Mouse (Mus musculus): Measurements from ENCODE around the gene Trabd2b. TPM values are rescaled to one million over a fixed set of nuclear protein-coding genes. Genes with fewer than 3 reads are reported as not detected.

Gene Trabd2b
- 1 to 10 TPM in 1 of 2 experiments, under 1 TPM in 1; 0.96 to 2.0 TPM for total RNA-seq (2021)
- long read RNA-seq, experiment 1, result 0 reads
- long read RNA-seq, experiment 2, full-length matches to known transcripts, result 1 of 1 reads
- long read RNA-seq, experiment 2, partial matches to known transcripts, result 0 of 1 reads
- long read RNA-seq, experiment 2, other reads (novel, unspliced or antisense), result 0 of 1 reads

DNA sequence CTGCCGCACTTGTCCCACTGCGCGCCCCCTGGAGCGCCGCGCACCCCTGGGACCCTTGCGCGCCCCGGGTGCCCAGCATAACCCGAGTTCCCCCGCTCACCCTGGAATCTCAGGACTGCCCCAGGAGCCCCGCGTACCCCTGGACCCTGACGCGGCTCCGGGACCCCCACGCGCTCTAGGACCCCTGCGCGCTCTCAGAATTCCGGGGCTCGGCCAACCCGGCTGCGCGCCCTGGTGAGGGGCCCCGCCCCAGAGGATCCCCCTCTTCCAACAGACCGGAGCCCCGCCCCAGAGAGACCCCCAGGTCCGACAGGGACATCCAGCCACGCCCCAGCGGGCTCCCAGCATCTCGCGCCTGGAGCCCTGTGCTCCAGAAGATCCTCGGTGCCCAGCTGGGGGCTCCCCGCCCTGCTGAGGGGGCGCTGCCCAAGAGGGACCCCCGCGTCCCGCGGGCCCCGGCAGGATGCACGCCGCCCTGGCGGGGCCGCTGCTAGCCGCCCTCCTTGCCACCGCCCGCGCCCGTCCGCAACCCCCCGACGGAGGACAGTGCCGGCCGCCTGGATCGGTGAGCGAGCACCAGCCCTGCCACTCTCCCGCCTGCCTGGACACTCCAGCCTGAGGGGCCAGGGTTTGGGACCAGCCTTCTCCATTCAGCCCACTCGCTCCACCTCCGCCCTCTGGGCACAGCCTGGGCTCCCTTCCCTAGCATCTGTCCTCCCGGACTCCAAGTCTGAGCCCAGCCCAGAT lies at the start of gene Trabd2b:
Gene Trabd2b (plus strand): TSS at position 370 of the 747 bp plus-strand sequence.
- no peak for DNase-seq (ENCODE audit: low spot score)

DNA sequence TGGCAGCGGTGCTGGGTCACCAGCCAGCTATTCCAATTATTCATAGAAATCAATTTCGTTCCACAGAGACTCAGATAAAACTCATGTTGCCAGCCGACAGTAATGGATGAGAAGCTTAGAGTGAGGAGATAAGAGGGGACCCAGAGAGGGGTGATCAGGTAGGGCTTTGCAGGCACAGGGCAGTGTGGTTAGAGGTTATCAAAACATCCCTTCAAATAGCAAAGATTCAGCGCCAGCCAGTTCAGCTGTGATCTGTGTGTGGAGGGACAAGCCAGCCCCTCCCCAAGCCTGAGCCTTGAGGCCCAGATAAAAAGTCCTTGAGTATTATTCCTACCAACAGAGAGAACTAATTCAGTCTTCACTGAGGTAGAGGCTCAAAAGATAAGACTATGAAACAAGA lies 49.1 kb upstream of the Trabd2b start:
- DNase-seq (ENCODE audit: low spot score), result no peak

DNA sequence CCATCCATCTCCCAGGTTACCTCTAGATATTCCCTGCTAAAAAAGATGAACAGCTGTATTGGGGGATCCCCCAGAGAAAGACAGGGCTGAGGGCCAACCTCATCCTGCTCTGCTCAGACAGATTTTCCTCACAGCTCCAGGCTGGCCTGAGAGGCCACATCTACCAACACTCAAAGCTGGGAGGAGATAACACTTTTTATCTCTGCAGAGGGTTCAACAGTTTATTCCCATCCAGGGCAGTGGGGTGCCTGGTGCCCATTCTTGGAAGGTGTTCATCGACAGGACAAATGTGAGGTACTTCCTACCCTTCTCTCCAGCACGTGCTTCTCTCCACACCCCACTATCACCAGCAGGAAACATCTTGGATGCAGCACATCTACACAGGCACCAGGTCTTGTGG lies 47.6 kb upstream of the Trabd2b start:
- no peak for DNase-seq (ENCODE audit: low spot score)

DNA sequence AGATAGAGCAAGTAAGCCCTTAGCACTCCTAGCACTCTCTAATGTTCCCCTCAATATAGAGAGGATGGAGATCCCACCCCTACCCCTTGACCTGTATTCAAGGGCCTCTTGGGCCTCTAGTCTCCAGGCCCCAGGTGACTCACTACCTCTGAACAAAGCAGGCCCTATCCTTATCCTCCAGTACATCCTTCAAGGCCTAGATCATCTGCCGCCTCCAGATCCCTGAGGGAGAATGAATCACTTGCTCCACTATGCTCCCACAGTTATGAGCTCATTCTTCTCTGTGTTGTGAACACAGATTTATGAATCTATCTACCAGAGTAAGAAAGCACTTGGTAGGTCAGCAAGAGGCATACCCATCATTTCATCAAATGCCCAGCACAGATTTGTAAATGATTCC lies 46.7 kb upstream of the Trabd2b start:
- DNase-seq (ENCODE audit: low spot score), result peak; percentile 5

DNA sequence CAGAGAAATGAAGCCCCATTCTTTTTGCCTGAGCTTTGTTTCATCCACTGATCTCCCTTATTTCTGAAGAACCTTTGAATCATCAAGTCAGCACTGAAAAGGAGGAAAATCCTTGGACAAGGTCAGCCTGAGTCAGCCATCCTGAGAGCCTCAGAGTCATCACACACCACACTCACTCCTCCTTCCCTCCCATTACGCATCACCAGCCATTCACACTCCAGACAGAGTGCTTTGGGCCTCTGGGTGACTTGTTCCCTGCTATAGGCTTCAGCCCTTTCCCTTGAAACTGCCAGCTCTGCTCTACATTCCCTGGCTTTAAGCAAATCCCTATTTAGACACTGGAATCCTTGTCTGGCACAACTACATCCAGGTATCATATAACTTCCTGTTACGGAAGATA lies 45.2 kb upstream of the Trabd2b start:
- DNase-seq (ENCODE audit: low spot score), result no peak

DNA sequence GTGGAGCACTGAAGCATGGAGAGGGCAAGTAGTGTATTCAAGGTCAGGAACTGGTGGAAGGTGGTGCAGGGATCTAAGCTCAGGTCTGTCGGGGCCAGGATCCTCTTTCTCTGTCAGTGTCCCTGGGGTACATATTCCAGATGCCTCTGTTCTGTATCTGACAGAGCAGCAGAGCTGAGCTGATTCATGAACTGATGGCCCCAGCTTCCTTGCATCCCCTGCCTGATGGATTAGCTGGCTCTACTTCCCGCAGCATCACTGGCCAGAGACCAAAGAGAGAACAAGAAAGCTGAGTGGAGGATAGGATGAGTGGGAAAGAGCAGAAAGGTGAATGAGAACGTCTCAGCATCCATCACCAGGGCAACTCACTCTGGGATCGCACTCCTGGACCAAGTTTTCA lies 41.5 kb upstream of the Trabd2b start:
- no peak for DNase-seq (ENCODE audit: low spot score)

DNA sequence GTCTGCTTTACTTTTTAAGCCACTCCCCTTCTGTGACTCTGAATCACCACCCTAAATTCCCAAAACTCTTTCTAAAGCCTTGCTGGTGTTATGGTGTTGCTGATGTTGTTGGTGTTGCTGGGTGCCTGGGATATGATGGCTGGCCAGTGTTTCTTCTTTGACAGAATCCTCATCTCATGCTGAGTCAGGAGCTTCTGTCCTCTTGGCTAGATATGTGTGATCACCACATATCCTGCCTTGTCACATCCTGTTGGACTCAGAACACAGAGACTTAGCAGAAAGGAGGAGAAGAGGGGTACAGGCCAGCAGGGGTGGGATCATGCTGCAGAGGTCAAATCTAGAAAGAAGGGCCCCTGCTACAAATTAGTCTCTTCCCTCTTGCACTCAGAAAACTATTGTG lies 40.9 kb upstream of the Trabd2b start:
- DNase-seq (ENCODE audit: low spot score), result no peak

DNA sequence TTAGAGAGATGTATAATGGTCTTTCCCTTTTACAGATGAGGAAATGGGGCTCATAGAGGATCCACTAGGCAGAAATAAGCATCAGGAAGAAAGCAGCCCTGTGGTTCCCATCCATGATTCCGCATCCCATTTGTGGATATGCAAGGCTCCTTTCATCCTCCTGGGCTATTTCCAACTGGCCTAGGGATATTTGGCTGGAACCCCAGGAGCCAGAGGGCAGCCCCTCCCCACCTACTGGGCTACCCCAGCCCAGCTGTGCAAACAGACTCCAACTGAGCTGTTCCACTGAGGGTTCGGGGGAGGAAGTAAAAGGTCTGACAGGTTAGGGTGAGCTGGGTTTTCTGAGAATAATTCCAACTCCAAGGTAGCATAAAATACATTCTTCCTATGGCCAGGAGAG lies 39.5 kb upstream of the Trabd2b start:
- no peak for DNase-seq (ENCODE audit: low spot score)

DNA sequence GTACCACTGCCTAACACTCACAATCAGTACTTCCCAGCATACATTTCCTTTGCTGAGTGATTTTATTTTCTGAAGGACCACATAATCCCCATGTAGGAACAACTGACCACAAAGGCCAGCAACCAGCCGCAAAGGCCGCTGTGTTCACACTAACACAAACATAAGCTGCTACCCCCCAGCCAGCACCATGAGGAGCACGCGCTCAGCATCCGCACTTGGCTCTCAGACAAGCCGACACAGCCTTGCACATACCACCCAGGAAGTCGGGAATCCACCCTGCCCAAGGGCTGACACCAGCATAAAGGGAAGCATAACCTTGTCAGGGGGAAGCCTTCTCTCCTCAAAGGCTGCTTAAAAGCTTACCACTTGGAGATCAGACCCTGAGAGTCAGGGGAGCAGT lies 38.7 kb upstream of the Trabd2b start:
- no peak for DNase-seq (ENCODE audit: low spot score)

DNA sequence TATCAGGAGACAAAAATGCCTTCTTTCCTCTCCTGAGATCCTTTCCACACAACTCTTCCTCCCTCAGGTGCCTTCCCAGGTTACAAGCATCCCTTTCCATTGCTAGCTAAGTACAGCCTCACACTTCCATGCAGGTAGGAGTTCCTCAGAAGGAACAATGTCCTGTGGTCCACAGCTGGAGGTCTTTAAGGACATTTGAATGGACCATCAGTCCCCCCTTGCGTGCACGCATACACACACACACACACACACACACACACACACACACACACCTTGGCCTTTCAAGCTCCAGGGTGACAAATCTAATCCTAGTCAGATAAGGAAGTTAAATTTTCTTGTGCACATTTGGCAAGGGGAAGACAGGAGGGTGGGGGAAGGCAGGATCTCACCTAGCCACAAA lies 36.9 kb upstream of the Trabd2b start:
- no peak for DNase-seq (ENCODE audit: low spot score)

DNA sequence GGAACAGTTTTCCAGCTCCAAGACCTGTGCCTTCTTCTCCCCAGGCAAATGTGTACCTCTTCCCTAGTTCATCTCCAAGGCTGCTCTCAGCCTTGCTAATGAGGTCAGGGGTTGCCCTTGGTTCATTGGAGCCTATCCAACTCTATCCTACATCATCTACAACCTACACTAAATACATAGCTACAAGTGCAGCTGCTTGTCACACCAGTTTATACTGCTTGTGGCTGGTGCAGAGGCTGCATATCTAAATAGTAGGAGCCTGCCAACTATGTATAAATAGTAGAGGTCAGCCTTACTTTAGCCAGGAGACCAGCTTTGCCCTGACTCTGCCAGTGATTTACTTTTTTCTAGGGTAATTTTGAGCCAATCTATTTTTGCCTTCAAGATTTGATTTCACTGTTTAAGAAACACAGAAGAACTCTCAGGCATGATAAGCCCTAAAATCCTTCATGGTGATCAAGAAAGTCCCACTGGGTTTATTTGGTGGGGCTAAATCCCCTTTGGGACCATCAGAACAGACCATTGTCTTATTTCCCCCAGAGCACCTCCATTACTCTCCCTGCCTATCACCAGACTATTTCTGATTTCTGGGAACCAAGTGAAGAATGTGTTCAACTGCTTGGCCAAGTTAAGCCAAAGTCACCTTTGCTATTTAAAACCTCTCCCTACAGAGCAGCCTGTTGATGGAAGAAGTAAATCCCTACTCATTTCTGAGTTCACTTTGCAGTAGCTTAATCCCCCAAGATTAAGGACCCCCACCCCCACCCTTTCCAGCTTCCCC lies 35.4 kb upstream of the Trabd2b start:
- no peak for DNase-seq (ENCODE audit: low spot score)

DNA sequence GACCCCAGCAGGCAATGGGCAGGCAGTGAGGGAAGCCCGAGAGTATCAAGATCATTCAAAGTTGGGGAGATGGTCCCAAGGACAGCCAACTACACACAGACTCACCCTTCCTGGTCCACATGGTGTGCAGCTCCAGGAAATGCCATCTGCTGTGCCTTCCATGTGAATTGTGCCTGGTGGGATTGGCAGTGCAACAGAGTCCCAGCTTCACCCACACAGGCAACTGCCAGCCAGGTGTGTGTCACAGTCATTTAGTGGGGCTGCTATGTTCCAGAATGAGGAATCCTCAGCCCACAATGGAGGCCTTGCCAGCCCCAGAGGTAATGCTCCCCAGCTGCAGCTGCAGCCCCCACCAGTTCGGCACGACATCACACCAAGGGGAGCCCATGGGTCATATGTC lies 33.8 kb upstream of the Trabd2b start:
- DNase-seq (ENCODE audit: low spot score), result no peak

DNA sequence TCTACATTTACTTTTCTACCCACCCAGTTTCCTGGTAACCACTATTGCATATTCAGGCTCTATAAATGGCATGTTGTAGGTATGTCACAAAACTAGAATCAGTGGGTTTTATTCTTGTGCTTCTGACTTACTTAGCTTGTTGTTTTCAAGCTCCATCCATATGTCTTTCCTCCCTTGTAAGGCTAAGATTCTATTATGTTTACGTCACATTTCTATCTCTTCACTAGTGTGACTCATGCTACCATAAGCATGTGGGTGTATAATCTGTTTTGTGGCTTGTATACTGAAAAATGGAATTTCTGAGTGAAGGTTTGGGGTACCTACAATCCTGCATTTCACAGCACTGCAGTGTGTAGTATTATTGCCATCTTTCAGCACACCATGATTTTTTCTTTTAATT lies 32.2 kb upstream of the Trabd2b start:
- no peak for DNase-seq (ENCODE audit: low spot score)

DNA sequence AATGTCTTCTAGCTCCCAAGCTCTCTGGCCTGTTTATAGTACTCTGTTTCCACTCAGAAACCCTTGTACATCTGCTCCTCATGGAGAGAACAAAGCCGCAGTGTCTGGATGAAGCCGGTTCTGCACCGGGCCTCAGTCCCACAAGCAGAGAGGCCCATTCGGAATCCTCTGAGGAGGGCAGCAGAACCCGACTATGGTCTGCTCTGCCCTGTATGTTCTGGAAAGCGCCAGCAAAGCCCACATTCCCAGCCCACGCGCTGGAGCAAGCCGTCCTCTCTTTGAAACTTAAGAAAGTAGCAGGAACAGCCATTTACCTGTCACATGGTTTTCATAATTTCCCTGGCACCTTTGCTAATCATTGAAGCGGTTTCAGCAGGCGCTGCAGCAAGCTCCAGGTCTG lies 29.0 kb upstream of the Trabd2b start:
- no peak for DNase-seq (ENCODE audit: low spot score)

DNA sequence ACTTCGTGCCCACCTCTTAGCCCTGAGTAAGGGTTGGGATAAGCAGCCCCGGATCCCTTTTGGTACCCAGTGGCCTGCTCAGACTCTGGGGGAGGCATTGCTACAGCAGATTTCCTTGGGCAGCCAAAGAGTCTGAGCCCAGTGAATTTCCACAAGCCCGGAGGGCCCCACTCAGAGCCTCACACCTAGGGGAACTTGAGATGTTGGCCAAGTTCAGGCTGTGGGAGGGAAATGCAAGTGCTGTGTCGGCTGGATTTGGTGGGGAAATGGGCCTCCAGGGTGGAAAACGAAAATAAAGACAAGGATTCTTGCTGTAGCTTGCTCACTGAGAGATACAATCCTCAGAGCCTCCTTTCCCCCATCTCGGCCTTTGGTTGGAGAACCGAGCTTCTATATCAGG lies 28.0 kb upstream of the Trabd2b start:
- DNase-seq (ENCODE audit: low spot score), result no peak

DNA sequence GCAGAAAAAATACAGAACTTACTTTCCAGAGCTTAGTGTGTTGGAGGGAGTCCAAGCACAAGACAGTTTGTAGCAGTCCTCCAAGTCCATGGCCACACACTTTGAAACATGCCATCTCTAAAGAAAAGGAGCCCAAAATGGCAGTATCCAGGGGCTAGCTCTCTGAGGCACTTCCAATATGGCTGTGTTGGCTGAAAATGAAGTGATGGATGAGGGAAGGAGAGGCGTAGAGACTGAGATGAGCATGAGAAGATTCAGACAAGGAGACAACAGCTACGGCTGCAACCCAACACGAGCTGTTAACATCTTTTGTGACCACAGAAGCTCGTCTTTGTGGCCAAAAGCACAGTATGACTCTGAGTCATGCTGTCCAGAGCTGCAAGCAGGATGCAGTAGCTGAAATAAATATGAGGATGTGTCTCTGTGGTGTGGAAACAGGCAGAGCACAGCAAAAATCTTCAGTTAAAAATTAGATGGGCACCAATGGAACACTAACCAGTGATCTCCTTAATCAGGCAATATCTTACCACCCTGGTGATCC lies 27.0 kb upstream of the Trabd2b start:
- DNase-seq (ENCODE audit: low spot score), result no peak

DNA sequence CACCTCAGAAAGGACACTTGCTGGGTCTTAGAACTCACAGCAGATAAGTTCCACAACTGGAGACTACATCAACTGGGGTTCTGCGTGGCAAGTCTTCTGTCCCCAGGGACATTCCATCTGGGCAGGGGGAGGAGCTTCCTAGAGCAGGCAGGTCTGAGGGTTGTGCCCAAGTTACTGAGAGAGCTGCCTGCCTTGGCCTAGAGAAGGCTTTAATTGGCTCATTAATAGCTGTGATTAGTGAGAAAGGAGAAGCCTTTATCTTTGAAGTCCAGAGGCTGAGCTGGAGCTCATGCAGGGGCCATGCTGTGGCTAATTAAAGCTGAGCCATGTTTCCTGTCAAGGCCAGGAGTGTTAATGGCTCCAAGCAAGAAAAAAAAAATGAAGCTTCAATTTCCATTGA lies 23.9 kb upstream of the Trabd2b start:
- no peak for DNase-seq (ENCODE audit: low spot score)

DNA sequence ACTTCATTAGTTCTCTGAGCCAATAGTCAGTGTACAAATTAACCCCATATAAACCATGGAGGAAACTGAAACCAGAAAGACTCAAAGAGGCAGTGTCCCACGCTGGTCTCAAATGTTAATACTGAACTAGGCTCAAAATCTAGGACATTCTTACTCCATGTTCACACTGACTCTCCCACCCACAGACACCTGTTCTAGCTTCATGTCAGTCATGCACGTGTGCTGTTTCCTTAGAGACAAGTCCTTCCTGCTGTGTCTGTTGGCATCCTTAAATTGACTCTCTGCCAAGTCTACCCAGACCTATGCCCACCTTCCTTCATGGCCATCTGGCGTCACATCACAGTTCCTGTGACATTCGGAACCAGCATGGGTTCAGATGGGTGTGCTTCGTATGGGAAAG lies 21.3 kb upstream of the Trabd2b start:
- no peak for DNase-seq (ENCODE audit: low spot score)

DNA sequence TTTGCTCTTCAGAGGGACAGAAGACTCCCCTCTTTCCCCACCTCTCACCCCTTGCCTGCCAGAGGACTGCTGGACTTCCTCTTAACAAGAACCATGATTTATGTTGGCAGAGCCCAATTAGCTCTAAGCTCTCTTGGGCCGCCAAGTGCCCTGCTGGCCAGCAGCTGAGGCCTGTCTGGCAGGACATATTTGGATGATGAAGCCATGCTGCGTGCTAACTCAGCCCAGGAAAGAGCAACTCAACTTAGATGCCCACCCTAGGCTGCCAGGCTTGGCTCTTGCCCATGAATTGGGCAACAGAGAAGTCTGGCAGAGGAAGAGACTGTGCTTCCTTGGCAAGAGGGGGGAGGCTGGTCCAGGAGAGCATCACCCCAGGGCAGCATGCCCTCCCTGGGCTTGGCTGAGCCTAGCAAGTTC lies 20.1 kb upstream of the Trabd2b start:
- peak; percentile 42 for DNase-seq (ENCODE audit: low spot score)

DNA sequence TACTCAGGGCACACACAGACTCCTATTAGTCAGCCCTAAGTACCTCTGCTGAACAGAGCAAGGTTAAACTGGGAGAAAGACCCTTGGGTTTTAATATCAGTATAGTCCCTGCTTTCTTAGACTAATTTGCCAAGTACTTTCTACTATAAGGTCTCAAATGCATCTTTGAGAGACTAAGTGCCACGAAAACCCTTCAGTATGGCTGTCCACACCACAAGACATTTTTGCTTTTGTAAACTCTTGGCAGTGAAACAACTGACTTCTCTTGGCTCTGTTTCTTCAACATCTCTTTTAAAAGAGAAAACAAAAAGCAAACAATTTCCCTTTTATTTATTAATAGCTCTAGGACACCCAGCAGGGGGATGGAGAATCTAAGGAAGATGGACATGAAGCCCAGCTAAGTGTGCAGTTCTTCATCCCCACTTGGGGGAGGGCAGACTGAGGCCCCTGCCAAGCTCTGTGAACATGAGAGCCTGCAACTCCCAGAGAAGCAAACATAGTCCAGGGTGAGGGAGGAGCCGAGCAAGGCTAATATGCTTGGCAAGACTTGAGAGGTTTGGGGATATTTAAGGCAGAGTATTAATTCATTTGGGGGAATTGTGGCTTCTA lies 18.9 kb upstream of the Trabd2b start:
- DNase-seq (ENCODE audit: low spot score), result no peak

DNA sequence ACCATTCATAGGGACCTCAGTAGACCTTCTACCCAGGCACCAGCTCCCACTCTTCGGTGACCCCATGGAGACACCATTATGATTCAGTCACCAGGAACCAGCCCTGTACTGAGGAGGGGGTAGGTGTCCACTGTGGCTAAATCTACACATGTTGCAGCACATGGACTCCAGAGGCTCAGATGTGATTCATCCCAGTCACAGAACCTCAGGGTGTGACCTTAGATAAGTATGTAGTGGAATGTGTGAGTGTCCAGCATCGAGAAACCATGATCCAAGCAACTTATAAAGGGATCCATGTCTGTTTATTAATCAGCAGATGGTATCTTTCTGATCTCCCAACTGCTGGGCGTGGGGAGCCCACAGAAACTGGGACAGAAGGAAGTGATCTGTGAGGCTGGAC lies 18.2 kb upstream of the Trabd2b start:
- no peak for DNase-seq (ENCODE audit: low spot score)

DNA sequence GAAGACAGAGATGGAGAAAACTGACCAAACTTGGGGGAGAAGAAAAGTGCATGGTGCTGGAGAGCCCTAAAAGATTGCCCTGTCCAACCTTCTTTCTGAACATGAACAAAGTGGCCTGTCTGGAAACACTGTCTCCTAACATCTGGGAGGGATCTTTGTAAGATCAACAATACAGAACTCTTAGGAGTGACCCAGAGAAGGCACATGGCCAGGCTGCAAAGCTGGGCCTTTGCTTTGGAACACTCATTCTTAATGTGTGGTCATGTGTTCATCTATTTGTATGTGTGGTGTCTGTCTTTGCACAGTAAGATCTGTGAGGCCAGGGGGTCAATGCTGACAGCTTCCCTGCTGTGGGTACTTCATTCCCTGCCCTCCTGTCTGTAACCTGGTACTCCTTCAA lies 16.9 kb upstream of the Trabd2b start:
- no peak for DNase-seq (ENCODE audit: low spot score)
